Mouse (Mus musculus) C2C12 (cell line): ENCODE data around the gene Gm20388. TPM values are rescaled to one million over a fixed set of nuclear protein-coding genes. Genes with fewer than 3 reads are reported as not detected.

Experiments used
- H3K27me3 ChIP-seq: one replicate; pipeline ENCODE4 v1.6.1; 2011; ENCODE audit not compliant: control insufficient read depth, insufficient read depth, insufficient read length
- H3K36me3 ChIP-seq: one replicate; pipeline ENCODE4 v1.6.1; 2011; ENCODE audit not compliant: control insufficient read depth, insufficient read depth
- H3K4me3 ChIP-seq: one replicate; pipeline ENCODE4 v1.5.1; 2011; ENCODE audit warnings: mild to moderate bottlenecking, control low read depth; ENCODE audit not compliant: poor library complexity, insufficient read depth, severe bottlenecking
- H3K79me2 ChIP-seq: one replicate; pipeline ENCODE4 v1.6.1; 2011; ENCODE audit not compliant: control insufficient read depth, insufficient read depth
- H3K79me3 ChIP-seq: one replicate; pipeline ENCODE4 v1.6.1; 2011; ENCODE audit warnings: low read depth, control low read depth
- H3ac ChIP-seq: one replicate; pipeline ENCODE3; 2011; ENCODE audit warnings: low read depth; ENCODE audit not compliant: control insufficient read depth, insufficient read length
- CEBPB ChIP-seq: IDR thresholded peaks from one replicate; pipeline ENCODE4 v1.6.1; 2011; ENCODE audit warnings: low read depth, mild to moderate bottlenecking, control low read depth, moderate library complexity
- CTCF ChIP-seq: IDR thresholded peaks from one replicate; pipeline ENCODE4 v1.5.1; 2011; ENCODE audit not compliant: control insufficient read depth, insufficient read depth, insufficient read length
- FOSL1 ChIP-seq: IDR thresholded peaks from one replicate; pipeline ENCODE4 v1.8.0; 2011; ENCODE audit warnings: mild to moderate bottlenecking, low read length; ENCODE audit not compliant: poor library complexity, insufficient read depth, severe bottlenecking
- MAX ChIP-seq: IDR thresholded peaks from one replicate; pipeline ENCODE4 v1.6.1; 2011; ENCODE audit warnings: mild to moderate bottlenecking, control low read depth
- MYOD1 ChIP-seq: IDR thresholded peaks from one replicate; pipeline ENCODE4 v1.6.1; 2011; ENCODE audit warnings: low read depth; ENCODE audit not compliant: control insufficient read depth, insufficient read length
- MYOG ChIP-seq: IDR thresholded peaks from one replicate; pipeline ENCODE4 v1.6.1; 2011; ENCODE audit not compliant: control insufficient read depth, insufficient read length; ENCODE audit errors: extremely low read depth
- USF1 ChIP-seq: IDR thresholded peaks from one replicate; pipeline ENCODE4 v1.6.1; 2011; ENCODE audit warnings: low read depth, mild to moderate bottlenecking, control low read depth, moderate library complexity
- polyA plus RNA-seq: library from polyadenylated mRNA; unstranded; fragments of >200 nt; fragmentation: generic; extraction: Trizol; gene quantifications from one replicate; pipeline ENCODE4 v1.2.1, GENCODE M21; 2012; ENCODE audit warnings: missing spikeins

Gm20388 gene
- polyA plus RNA-seq, 1 experiment = 15.0 TPM

DNA sequence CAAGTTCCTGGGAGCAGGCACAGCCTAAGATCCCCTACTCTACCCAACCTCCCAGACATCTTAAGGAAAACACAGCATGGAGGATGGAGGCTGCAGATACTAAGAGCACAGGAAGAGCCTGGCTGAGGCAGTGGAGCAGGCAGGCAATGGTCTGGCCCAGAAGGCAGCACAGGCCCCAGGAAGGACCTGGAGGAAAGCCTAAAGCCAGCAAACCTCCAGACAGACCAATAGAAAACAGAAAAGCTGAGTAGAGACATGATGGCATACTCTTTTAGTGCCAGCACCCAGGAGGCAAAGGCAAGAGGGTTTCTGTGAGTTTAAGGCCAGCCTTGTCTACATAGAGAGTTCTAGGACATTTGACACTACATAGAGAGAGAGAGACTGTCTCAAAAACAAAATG is 1702.8 kb downstream of the Gm20388 start:
- no peak overlapping the region for H3ac ChIP-seq
- H3K79me2 ChIP-seq = peaks cover 56% of the 10 kb centered on the region
- peaks cover 38% of the 10 kb centered on the region for H3K36me3 ChIP-seq
- H3K79me3 ChIP-seq = peaks cover 30% of the 10 kb centered on the region
- no peak overlapping the region for H3K4me3 ChIP-seq
- no peaks in the 10 kb centered on the region for H3K27me3 ChIP-seq
- TF ChIP-seq USF1 = no peak
- no peak for TF ChIP-seq CTCF
- no peak for TF ChIP-seq MAX
- no peak for TF ChIP-seq MYOG

- no peak overlapping the region for H3K4me3 ChIP-seq
- H3K27me3 ChIP-seq = no peaks in the 10 kb centered on the region
- TF ChIP-seq FOSL1 = no peak
- TF ChIP-seq MYOD1 = no peak
- no peak for TF ChIP-seq MAX
- TF ChIP-seq MYOG = no peak
- TF ChIP-seq CEBPB = no peak
- TF ChIP-seq CTCF = no peak
- no peak for TF ChIP-seq USF1
- no peak overlapping the region for H3ac ChIP-seq
- peaks cover 100% of the 10 kb centered on the region for H3K79me2 ChIP-seq
- H3K36me3 ChIP-seq = peaks cover 30% of the 10 kb centered on the region
- peaks cover 59% of the 10 kb centered on the region for H3K79me3 ChIP-seq
These were observed 1708.9 kb downstream of the Gm20388 start for GRCm38 (mm10) chr8:121619401-121619995.

DNA sequence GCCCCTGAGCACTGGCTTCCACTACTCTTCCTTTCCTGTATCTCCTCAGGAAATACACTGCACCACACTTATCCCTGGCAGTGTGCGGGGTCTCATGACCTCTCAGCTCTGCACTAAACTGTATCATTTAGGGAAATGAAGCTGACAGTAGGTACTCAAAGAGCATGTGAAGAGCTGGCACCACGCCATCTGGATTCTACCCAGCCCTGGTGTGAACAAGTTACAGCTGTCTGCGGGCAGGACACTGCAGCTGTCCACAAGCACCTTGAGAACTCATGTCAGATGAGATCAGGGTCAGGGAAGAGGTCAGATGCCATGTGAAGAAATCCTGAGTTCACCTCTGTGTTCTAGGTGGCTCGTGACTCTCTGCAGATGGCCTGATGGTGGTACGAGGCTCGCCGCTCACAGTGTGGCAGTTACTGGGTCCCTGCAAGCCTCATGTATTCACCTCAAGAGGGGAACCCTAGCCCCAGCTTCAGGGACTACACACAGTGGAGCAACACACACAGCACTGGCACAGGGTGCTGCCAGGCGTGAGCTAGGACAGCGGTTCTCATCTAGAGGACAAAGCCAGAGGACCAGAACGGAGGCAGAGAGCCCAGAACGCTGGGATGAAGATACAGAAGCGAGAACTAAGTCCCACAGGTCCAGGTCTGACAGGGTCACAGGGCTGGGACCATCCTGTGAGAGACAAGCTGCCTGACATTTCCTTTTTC is 1710.3 kb downstream of the Gm20388 start:
- Histone ChIP-seq H3K36me3 (peaks cover 27% of the 10 kb centered on the region), H3K4me3 (no peak overlapping the region), H3K79me2 (peaks cover 100% of the 10 kb centered on the region), H3K79me3 (peaks cover 55% of the 10 kb centered on the region), H3ac (no peak overlapping the region), H3K27me3 (no peaks in the 10 kb centered on the region)
- TF ChIP-seq CEBPB (no peak), MYOD1 (no peak), MYOG (no peak), MAX (no peak), CTCF (no peak), USF1 (no peak), FOSL1 (no peak)

DNA sequence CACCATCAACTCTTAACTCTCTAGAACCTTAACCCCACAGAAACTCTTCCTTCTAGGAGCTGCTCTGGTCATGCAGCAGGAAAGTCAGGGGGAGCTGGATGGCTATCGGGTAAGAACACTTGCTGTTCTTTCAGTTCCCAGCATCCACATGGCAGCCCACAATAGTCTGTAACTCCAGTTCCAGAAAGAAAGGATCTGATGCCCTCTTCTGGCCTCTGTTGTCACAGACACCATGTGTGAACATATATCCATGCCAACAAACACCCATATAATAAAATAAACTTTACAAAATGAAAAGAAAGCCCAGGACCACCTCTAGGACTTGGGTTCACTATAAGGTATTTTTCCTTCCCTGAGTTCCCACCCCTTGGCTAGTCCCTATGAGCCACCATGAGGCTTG is 1711.2 kb downstream of the Gm20388 start:
- H3K4me3 ChIP-seq = no peak overlapping the region
- H3K79me2 ChIP-seq = peaks cover 100% of the 10 kb centered on the region
- H3K36me3 ChIP-seq = peaks cover 27% of the 10 kb centered on the region
- H3K27me3 ChIP-seq = no peaks in the 10 kb centered on the region
- H3K79me3 ChIP-seq = peaks cover 59% of the 10 kb centered on the region
- TF ChIP-seq MYOG (no peak), MYOD1 (no peak), USF1 (no peak), CEBPB (no peak), CTCF (no peak), FOSL1 (no peak)
- H3ac ChIP-seq = no peak overlapping the region

- peaks cover 100% of the 10 kb centered on the region for H3K79me2 ChIP-seq
- H3K27me3 ChIP-seq = no peaks in the 10 kb centered on the region
- peaks cover 61% of the 10 kb centered on the region for H3K79me3 ChIP-seq
- no peak overlapping the region for H3K4me3 ChIP-seq
- H3K36me3 ChIP-seq = peaks cover 27% of the 10 kb centered on the region
- TF ChIP-seq MYOD1 = no peak
- TF ChIP-seq CEBPB = no peak
- no peak for TF ChIP-seq FOSL1
- TF ChIP-seq MYOG = no peak
- no peak for TF ChIP-seq USF1
- no peak for TF ChIP-seq MAX
- no peak overlapping the region for H3ac ChIP-seq
These were observed 1712.4 kb downstream of the Gm20388 start for GRCm38 (mm10) chr8:121623043-121623442.

- Histone ChIP-seq H3K36me3 (peaks cover 27% of the 10 kb centered on the region), H3K4me3 (no peak overlapping the region), H3ac (no peak overlapping the region), H3K79me2 (peaks cover 100% of the 10 kb centered on the region), H3K27me3 (no peaks in the 10 kb centered on the region), H3K79me3 (peaks cover 64% of the 10 kb centered on the region)
- TF ChIP-seq USF1 (peak; percentile 28), MYOD1 (no peak), FOSL1 (no peak)
These were observed 1718.0 kb downstream of the Gm20388 start for GRCm38 (mm10) chr8:121628681-121629080.
